Mouse (Mus musculus) testis, adult 2 months (tissue): ENCODE results near the gene Tpd52l1.

ENCODE experiments used
- CTCF ChIP-seq: fragments of 200-500 bp; IDR thresholded peaks from 2 replicates; pipeline ENCODE4 v1.5.1; 2012; ENCODE audit warnings: low read depth, mild to moderate bottlenecking, inconsistent platforms, low read length, moderate library complexity; ENCODE audit not compliant: control insufficient read depth, insufficient read depth, insufficient replicate concordance
- POLR2A ChIP-seq: fragments of 200-500 bp; IDR thresholded peaks from 2 replicates; pipeline ENCODE4 v1.6.1; 2012; ENCODE audit warnings: low read depth, mild to moderate bottlenecking, inconsistent platforms, low read length, moderate library complexity; ENCODE audit not compliant: control insufficient read depth

- TF ChIP-seq POLR2A: no peak
- no peak for TF ChIP-seq CTCF
Observed at GRCm38 (mm10) chr10:31318491-31318890, 127.3 kb downstream of the Tpd52l1 start.
